Mouse (Mus musculus) heart, embryonic 12.5 days (tissue): ENCODE results near the gene Josd2. TPM values are rescaled to one million over a fixed set of nuclear protein-coding genes. Genes with fewer than 3 reads are reported as not detected.

Experiments used
- ATAC-seq: fragments of 200-750 bp; cut with Nextera tagmentation; 2 replicates; pipeline ENCODE4 v1.8.0; 2017; ENCODE audit warnings: moderate TSS enrichment, moderate library complexity; ENCODE audit not compliant: insufficient number of reproducible peaks, low FRiP score
- H3K27ac ChIP-seq: fragments of 300-500 bp; sonication (generic); 2 replicates; pipeline ENCODE4 v1.5.1; 2016; ENCODE audit warnings: mild to moderate bottlenecking, moderate library complexity; ENCODE audit not compliant: poor library complexity, severe bottlenecking
- H3K27me3 ChIP-seq: fragments of 300-500 bp; sonication (generic); replicated peaks from 2 replicates; pipeline ENCODE4 v1.6.1; 2016; ENCODE audit warnings: mild to moderate bottlenecking, moderate library complexity
- H3K36me3 ChIP-seq: fragments of 300-500 bp; sonication (generic); 2 replicates; pipeline ENCODE4 v1.6.1; 2016; ENCODE audit warnings: mild to moderate bottlenecking, moderate library complexity
- H3K4me1 ChIP-seq: fragments of 300-500 bp; sonication (generic); replicated peaks from 2 replicates; pipeline ENCODE4 v1.6.1; 2016; ENCODE audit warnings: mild to moderate bottlenecking
- H3K4me2 ChIP-seq: fragments of 300-500 bp; sonication (generic); 2 replicates; pipeline ENCODE4 v1.6.1; 2016; ENCODE audit warnings: mild to moderate bottlenecking, moderate library complexity
- H3K4me3 ChIP-seq: fragments of 300-500 bp; sonication (generic); 2 replicates; pipeline ENCODE4 v1.5.1; 2016; ENCODE audit warnings: mild to moderate bottlenecking
- H3K9ac ChIP-seq: fragments of 300-500 bp; sonication (generic); 2 replicates; pipeline ENCODE4 v1.6.1; 2016; ENCODE audit warnings: mild to moderate bottlenecking, moderate library complexity
- H3K9me3 ChIP-seq: fragments of 300-500 bp; sonication (generic); replicated peaks from 2 replicates; pipeline ENCODE4 v1.6.1; 2016; ENCODE audit warnings: mild to moderate bottlenecking, moderate library complexity
- WGBS: fragments of 180-500 bp; shearing (Covaris S2); methylation state at CpG from one replicate; pipeline ENCODE4 v1.1.7; 2016; 5-methylcytosine and 5-hydroxymethylcytosine counted together
- polyA plus RNA-seq: library from polyadenylated mRNA; unstranded; fragments of >200 nt; fragmentation: Nextera tagmentation; extraction: Ambion mirVana; gene quantifications from 2 replicates; pipeline ENCODE4 v1.2.1, GENCODE M21; 2016

The Josd2 gene
- polyA plus RNA-seq, result 141 and 145 TPM in 2 replicates

- Histone ChIP-seq H3K4me3 (peak within 1 kb of the TSS; percentile 64), H3K36me3 (peaks cover 6% of the 10 kb centered on the region; the same call in 1 of the 2 replicates), H3K4me1 (peaks cover 73% of the 10 kb centered on the region), H3K4me2 (peak within 1 kb of the TSS; percentile 91), H3K27ac (peak within 1 kb of the TSS; percentile 100), H3K9ac (peak within 1 kb of the TSS; percentile 81), H3K9me3 (no peaks in the 10 kb centered on the region), H3K27me3 (peaks cover 16% of the 10 kb centered on the region)
- WGBS, result 0% methylated on average over 42 of the region's 42 CpGs
- peak; percentile 90 for ATAC-seq
Observed at GRCm38 (mm10) chr7:44467811-44468411, at the start of gene Josd2. Josd2 (plus strand) TSS chr7:44467980.

- H3K4me3 ChIP-seq, result peak overlapping the region; percentile 60; the same call in 1 of the 2 replicates
- H3K9ac ChIP-seq, result no peak overlapping the region
- H3K9me3 ChIP-seq, result no peaks in the 10 kb centered on the region
- 11% methylated on average over 8 of the region's 8 CpGs for whole genome bisulfite sequencing
- no peaks in the 10 kb centered on the region for H3K36me3 ChIP-seq
- H3K27ac ChIP-seq, result no peak overlapping the region
- H3K27me3 ChIP-seq, result peaks cover 71% of the 10 kb centered on the region
- no peak for ATAC-seq
- peaks cover 18% of the 10 kb centered on the region for H3K4me1 ChIP-seq
- H3K4me2 ChIP-seq, result peak overlapping the region; percentile 91
Observed at GRCm38 (mm10) chr7:44427666-44428065, 40.1 kb upstream of the Josd2 start.

GRCm38 (mm10) chr7:44428171-44428950 lies 39.4 kb upstream of the Josd2 start:
- WGBS, result 3% methylated on average over 17 of the region's 38 CpGs
- Histone ChIP-seq H3K27me3 (peaks cover 78% of the 10 kb centered on the region), H3K9ac (peak overlapping the region; percentile 35; the same call in 1 of the 2 replicates)

GRCm38 (mm10) chr7:44428968-44429521 lies 38.7 kb upstream of the Josd2 start, which contains the start of gene Lrrc4b:
Lrrc4b (plus strand) TSS chr7:44429018.
- peak within 1 kb of the TSS; percentile 91 for H3K4me2 ChIP-seq
- no peaks in the 10 kb centered on the region for H3K36me3 ChIP-seq
- H3K4me1 ChIP-seq, result peaks cover 18% of the 10 kb centered on the region
- no peak within 1 kb of the TSS for H3K27ac ChIP-seq
- peak within 1 kb of the TSS; percentile 60 for H3K4me3 ChIP-seq
- 2% methylated on average over 46 of the region's 69 CpGs for WGBS
- peak within 1 kb of the TSS; percentile 51; the same call in 1 of the 2 replicates for H3K9ac ChIP-seq
- peaks cover 80% of the 10 kb centered on the region for H3K27me3 ChIP-seq
- ATAC-seq, result 0 out of 2 replicates have a peak, but pooled peaks have one; percentile 20
- no peaks in the 10 kb centered on the region for H3K9me3 ChIP-seq

More at GRCm38 (mm10) chr7:44428171-44428950, 39.4 kb upstream of the Josd2 start:
- peak overlapping the region; percentile 60 for H3K4me3 ChIP-seq
- H3K4me1 ChIP-seq, result peaks cover 18% of the 10 kb centered on the region
- H3K27ac ChIP-seq, result no peak overlapping the region
- H3K9me3 ChIP-seq, result no peaks in the 10 kb centered on the region
- H3K36me3 ChIP-seq, result no peaks in the 10 kb centered on the region
- peak overlapping the region; percentile 91 for H3K4me2 ChIP-seq
- ATAC-seq, result 0 out of 2 replicates have a peak, but pooled peaks have one; percentile 1

GRCm38 (mm10) chr7:44429534-44430488 lies 38.0 kb upstream of the Josd2 start:
- Histone ChIP-seq H3K4me1 (peaks cover 18% of the 10 kb centered on the region), H3K27ac (no peak overlapping the region), H3K4me2 (peak overlapping the region; percentile 91), H3K36me3 (no peaks in the 10 kb centered on the region), H3K4me3 (peak overlapping the region; percentile 60), H3K27me3 (peaks cover 83% of the 10 kb centered on the region), H3K9ac (peak overlapping the region; percentile 51; the same call in 1 of the 2 replicates), H3K9me3 (no peaks in the 10 kb centered on the region)
- ATAC-seq, result no peak
- WGBS, result 2% methylated on average over 30 of the region's 32 CpGs

GRCm38 (mm10) chr7:44432550-44432949 lies 35.2 kb upstream of the Josd2 start:
- no peak for ATAC-seq
- no peak overlapping the region for H3K4me3 ChIP-seq
- no peak overlapping the region for H3K27ac ChIP-seq
- no peaks in the 10 kb centered on the region for H3K36me3 ChIP-seq
- no peak overlapping the region for H3K9ac ChIP-seq
- H3K9me3 ChIP-seq, result no peaks in the 10 kb centered on the region
- WGBS, result 69% methylated on average over 6 of the region's 6 CpGs
- H3K27me3 ChIP-seq, result peaks cover 77% of the 10 kb centered on the region
- peaks cover 18% of the 10 kb centered on the region for H3K4me1 ChIP-seq
- no peak overlapping the region for H3K4me2 ChIP-seq

GRCm38 (mm10) chr7:44433371-44433770 lies 34.4 kb upstream of the Josd2 start:
- Histone ChIP-seq H3K9me3 (no peaks in the 10 kb centered on the region), H3K27me3 (peaks cover 77% of the 10 kb centered on the region), H3K9ac (no peak overlapping the region), H3K36me3 (no peaks in the 10 kb centered on the region), H3K4me1 (peaks cover 14% of the 10 kb centered on the region), H3K4me3 (no peak overlapping the region), H3K4me2 (no peak overlapping the region), H3K27ac (no peak overlapping the region)
- ATAC-seq, result peak; percentile 82
- WGBS, result 2% methylated on average over 7 of the region's 7 CpGs

GRCm38 (mm10) chr7:44434089-44434488 lies 33.7 kb upstream of the Josd2 start:
- Histone ChIP-seq H3K4me1 (peaks cover 9% of the 10 kb centered on the region), H3K9me3 (no peaks in the 10 kb centered on the region), H3K27ac (no peak overlapping the region), H3K9ac (no peak overlapping the region), H3K4me2 (no peak overlapping the region), H3K36me3 (no peaks in the 10 kb centered on the region), H3K4me3 (no peak overlapping the region), H3K27me3 (peaks cover 70% of the 10 kb centered on the region)
- 68% methylated on average over 9 of the region's 9 CpGs for WGBS
- ATAC-seq, result no peak

- H3K36me3 ChIP-seq, result no peaks in the 10 kb centered on the region
- H3K27me3 ChIP-seq, result peaks cover 70% of the 10 kb centered on the region
- no peaks in the 10 kb centered on the region for H3K4me1 ChIP-seq
- H3K4me3 ChIP-seq, result no peak overlapping the region
- no peak for ATAC-seq
- no peaks in the 10 kb centered on the region for H3K9me3 ChIP-seq
- no peak overlapping the region for H3K27ac ChIP-seq
- WGBS, result 67% methylated on average over 5 of the region's 5 CpGs
- H3K4me2 ChIP-seq, result no peak overlapping the region
- H3K9ac ChIP-seq, result no peak overlapping the region
Observed at GRCm38 (mm10) chr7:44435796-44436195, 32.0 kb upstream of the Josd2 start.

GRCm38 (mm10) chr7:44436267-44436666 lies 31.5 kb upstream of the Josd2 start:
- H3K36me3 ChIP-seq, result no peaks in the 10 kb centered on the region
- H3K9me3 ChIP-seq, result no peaks in the 10 kb centered on the region
- no peak overlapping the region for H3K27ac ChIP-seq
- no peak overlapping the region for H3K9ac ChIP-seq
- no peak overlapping the region for H3K4me2 ChIP-seq
- 14% methylated on average over 1 of the region's 1 CpGs for WGBS
- H3K4me3 ChIP-seq, result no peak overlapping the region
- H3K27me3 ChIP-seq, result peaks cover 70% of the 10 kb centered on the region
- H3K4me1 ChIP-seq, result no peaks in the 10 kb centered on the region
- ATAC-seq, result no peak
